14 mouse cellular contexts compared by ENCODE assay signal in the genomic region with DNA sequence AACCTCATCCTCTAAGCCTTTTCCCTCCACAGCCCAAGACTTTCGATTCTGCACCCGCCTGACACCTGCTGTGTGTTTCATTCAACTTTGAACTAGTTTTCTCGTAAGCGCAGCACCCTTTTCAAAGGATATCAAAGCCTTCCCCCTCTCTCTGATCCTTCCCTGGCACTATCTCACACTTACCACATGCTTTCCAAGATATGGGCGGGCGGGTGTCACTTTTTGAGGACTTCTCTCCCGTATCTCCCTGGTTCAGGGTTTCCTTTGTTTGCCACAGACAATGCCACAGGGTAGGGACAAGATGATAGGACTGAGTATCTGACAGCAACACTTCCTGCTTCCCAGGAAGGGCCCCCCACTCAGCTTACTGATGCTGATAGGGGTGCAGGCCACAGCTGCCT.
DNase-seq lines count a peak whose midpoint lies in the region; ATAC-seq and TF ChIP-seq lines count a peak whose summit lies in the region.
"Had no signal": no experiment of that assay in that cellular context is flagged by ENCODE, and none has a peak within 500 bp of the region (broad histone marks: within the 10 kb centered on the region; RNA-seq: fewer than 3 reads in every experiment).

No protein-coding gene starts in this region.

- no peak for TF ChIP-seq POLR2A in heart, adult 2 months (IDR thresholded peaks at IDR 0.05; ENCODE audit: insufficient read depth, low read depth, low read length)

- H3K9ac ChIP-seq in heart, embryonic 12.5 days: no peak overlapping the region
- no peak overlapping the region for H3K9ac ChIP-seq in heart, adult 2 months (ENCODE audit: low read depth, low read length)
- no peak overlapping the region for H3K9ac ChIP-seq in liver, embryonic 14.5 days (replicated peaks)
- H3K9ac ChIP-seq in hindbrain, embryonic 14.5 days: no peak overlapping the region
- H3K9ac ChIP-seq in hindbrain, embryonic 11.5 days (ENCODE audit: low read depth, low read length): no peak overlapping the region

- no peaks in the 10 kb centered on the region; the same call in 1 of the 2 replicates for H3K4me1 ChIP-seq in heart, embryonic 12.5 days (replicated peaks)
- H3K4me1 ChIP-seq in heart, adult 2 months (ENCODE audit: control insufficient read depth, insufficient read depth, low read length): no peaks in the 10 kb centered on the region
- H3K4me1 ChIP-seq in liver, embryonic 14.5 days (replicated peaks; ENCODE audit: control insufficient read depth in 2 of 2, insufficient read depth in 2 of 2, low read length in 1 of 2): peaks cover 0 to 8% of the 10 kb centered on the region in 2 experiments; a peak in 2 of 4 replicates
- no peaks in the 10 kb centered on the region for H3K4me1 ChIP-seq in hindbrain, embryonic 14.5 days (replicated peaks; ENCODE audit: control insufficient read depth, insufficient read depth, low read length)
- H3K4me1 ChIP-seq in hindbrain, embryonic 11.5 days (replicated peaks; ENCODE audit: control insufficient read depth, insufficient read depth, low read length): no peaks in the 10 kb centered on the region

- peak; percentile 89 for ATAC-seq in heart, embryonic 12.5 days (ENCODE audit: insufficient number of reproducible peaks, low FRiP score)
- ATAC-seq in liver, embryonic 14.5 days (ENCODE audit: insufficient read depth): peak; percentile 96
- ATAC-seq in hindbrain, embryonic 14.5 days (ENCODE audit: low FRiP score): no peak
- ATAC-seq in hindbrain, embryonic 11.5 days (ENCODE audit: low FRiP score): no peak
- ATAC-seq: midbrain, embryonic 16.5 days had no signal

- H3K27ac ChIP-seq in heart, embryonic 12.5 days (ENCODE audit: poor library complexity, severe bottlenecking): peak overlapping the region; percentile 13; the same call in 1 of the 2 replicates
- no peak overlapping the region for H3K27ac ChIP-seq in heart, adult 2 months
- no peak overlapping the region for H3K27ac ChIP-seq in liver, embryonic 14.5 days
- no peak overlapping the region for H3K27ac ChIP-seq in hindbrain, embryonic 14.5 days
- H3K27ac ChIP-seq in hindbrain, embryonic 11.5 days (ENCODE audit: low read depth, low read length): no peak overlapping the region
- H3K27ac ChIP-seq: gastrocnemius, adult 2 months had no signal

- no peak for TF ChIP-seq EP300 in heart, adult 2 months (IDR thresholded peaks at IDR 0.05; ENCODE audit: insufficient read depth, low read depth, low read length)
- TF ChIP-seq EP300 in liver, embryonic 14.5 days (IDR thresholded peaks at IDR 0.05; ENCODE audit: low read depth): peak; percentile 77

- intact Hi-C loops in heart, adult 2 months (cut with DNase I): no loop called here

- no peak overlapping the region for H3K4me3 ChIP-seq in heart, embryonic 12.5 days
- no peak overlapping the region for H3K4me3 ChIP-seq in heart, adult 2 months
- H3K4me3 ChIP-seq in liver, embryonic 14.5 days (ENCODE audit: insufficient read depth in 1 of 2, low read depth in 2 of 2, low read length in 2 of 2): no peak overlapping the region
- H3K4me3 ChIP-seq in hindbrain, embryonic 14.5 days (replicated peaks; ENCODE audit: low read length): no peak overlapping the region
- no peak overlapping the region for H3K4me3 ChIP-seq in hindbrain, embryonic 11.5 days (ENCODE audit: low read depth, low read length)
- H3K4me3 ChIP-seq: erythroblast, embryonic 14.5 days; gastrocnemius, adult 2 months had no signal

- no peaks in the 10 kb centered on the region for H3K79me2 ChIP-seq in heart, adult 2 months (replicated peaks; ENCODE audit: control insufficient read depth, insufficient read depth, low read length)

- no peaks in the 10 kb centered on the region for H3K36me3 ChIP-seq in heart, embryonic 12.5 days
- no peaks in the 10 kb centered on the region for H3K36me3 ChIP-seq in heart, adult 2 months (ENCODE audit: control insufficient read depth, insufficient read depth, low read length)
- H3K36me3 ChIP-seq in liver, embryonic 14.5 days (replicated peaks; ENCODE audit: control insufficient read depth, insufficient read depth, low read depth): no peaks in the 10 kb centered on the region
- no peaks in the 10 kb centered on the region for H3K36me3 ChIP-seq in hindbrain, embryonic 14.5 days (replicated peaks; ENCODE audit: control insufficient read depth, insufficient read depth)
- no peaks in the 10 kb centered on the region for H3K36me3 ChIP-seq in hindbrain, embryonic 11.5 days (ENCODE audit: control insufficient read depth, insufficient read depth, low read length)

- 41% methylated on average over 7 of the region's 7 CpGs for WGBS in heart, embryonic 12.5 days
- WGBS in heart, adult 2 months: 44% methylated on average over 7 of the region's 7 CpGs
- 17% methylated on average over 7 of the region's 7 CpGs for WGBS in liver, embryonic 14.5 days (ENCODE audit: insufficient replicate concordance)
- 63% methylated on average over 7 of the region's 7 CpGs for WGBS in hindbrain, embryonic 14.5 days
- WGBS in hindbrain, embryonic 11.5 days: 73% methylated on average over 7 of the region's 7 CpGs

- no peak for DNase-seq in heart, adult 2 months
- peak; percentile 97 for DNase-seq in MEL-GATA-1-ER (ENCODE audit: extremely low read depth, low read depth)
- peak; percentile 44 to 75 (median 74) for DNase-seq in liver, embryonic 14.5 days (ENCODE audit: low read depth in 3 of 3, low spot score in 3 of 3)
- DNase-seq in thymus, adult 18-20 months: peak; percentile 56 to 80
- DNase-seq in embryo, embryonic 11 days: no peak
- no peak for DNase-seq in hindbrain, embryonic 14.5 days (ENCODE audit: low spot score)
- DNase-seq in hindbrain, embryonic 11.5 days (ENCODE audit: low spot score): no peak
- DNase-seq: cerebellum, adult 9-10 months; gastrocnemius, adult 2 months; kidney, adult 2 months had no signal

- peaks cover 5% of the 10 kb centered on the region for H3K9me3 ChIP-seq in heart, embryonic 12.5 days (replicated peaks)
- no peaks in the 10 kb centered on the region for H3K9me3 ChIP-seq in liver, embryonic 14.5 days (ENCODE audit: control insufficient read depth, low read length)
- H3K9me3 ChIP-seq in hindbrain, embryonic 14.5 days (ENCODE audit: control insufficient read depth, low read length): no peaks in the 10 kb centered on the region
- H3K9me3 ChIP-seq in hindbrain, embryonic 11.5 days (ENCODE audit: control insufficient read depth, low read length): no peaks in the 10 kb centered on the region

- H3K4me2 ChIP-seq in heart, embryonic 12.5 days: no peak overlapping the region
- no peak overlapping the region for H3K4me2 ChIP-seq in liver, embryonic 14.5 days (ENCODE audit: low read depth)
- no peak overlapping the region for H3K4me2 ChIP-seq in hindbrain, embryonic 14.5 days (replicated peaks)
- H3K4me2 ChIP-seq in hindbrain, embryonic 11.5 days (replicated peaks; ENCODE audit: low read depth, low read length): no peak overlapping the region

- no peak for TF ChIP-seq CTCF in heart, adult 2 months (IDR thresholded peaks at IDR 0.05)
- no peak for TF ChIP-seq CTCF in liver, embryonic 14.5 days (IDR thresholded peaks at IDR 0.05; ENCODE audit: low read depth)

- H3K27me3 ChIP-seq in heart, embryonic 12.5 days (replicated peaks): no peaks in the 10 kb centered on the region
- no peaks in the 10 kb centered on the region for H3K27me3 ChIP-seq in heart, adult 2 months (ENCODE audit: control insufficient read depth, insufficient read depth, low read length)
- H3K27me3 ChIP-seq in liver, embryonic 14.5 days (ENCODE audit: control insufficient read depth, insufficient read depth, low read length): no peaks in the 10 kb centered on the region
- H3K27me3 ChIP-seq in hindbrain, embryonic 14.5 days (ENCODE audit: control insufficient read depth, insufficient read depth, low read length): no peaks in the 10 kb centered on the region
- no peaks in the 10 kb centered on the region for H3K27me3 ChIP-seq in hindbrain, embryonic 11.5 days (ENCODE audit: control insufficient read depth, insufficient read depth, low read length)
- H3K27me3 ChIP-seq: CH12.LX had no signal

Comparison
In these comparisons a context has a peak if more than half of its experiments do, and no peak if none do; other contexts are left out.
1. ATAC-seq: peak in heart, embryonic 12.5 days (single experiment) and liver, embryonic 14.5 days (single experiment); none in hindbrain, embryonic 14.5 days (single experiment) and hindbrain, embryonic 11.5 days (single experiment).
2. DNase-seq: peak in MEL-GATA-1-ER (single experiment), liver, embryonic 14.5 days (3 of 3) and thymus, adult 18-20 months (2 of 2); none in heart, adult 2 months (0 of 2), embryo, embryonic 11 days (single experiment), hindbrain, embryonic 14.5 days (single experiment) and hindbrain, embryonic 11.5 days (single experiment).